Mouse (Mus musculus) ovary, adult 18-20 months (tissue): ENCODE data around the gene P3h2.

ENCODE experiments used
- DNase-seq: peaks from one replicate; pipeline ENCODE4 v3.0.0; 2022; ENCODE audit warnings: low spot score, mixed read lengths

The P3h2 gene

GRCm38 (mm10) chr16:25979037-25979436 is 126.5 kb downstream of the P3h2 start:
- no peak for DNase-seq

- DNase-seq: no peak
These were observed 128.4 kb downstream of the P3h2 start for GRCm38 (mm10) chr16:25977210-25977609.

DNA sequence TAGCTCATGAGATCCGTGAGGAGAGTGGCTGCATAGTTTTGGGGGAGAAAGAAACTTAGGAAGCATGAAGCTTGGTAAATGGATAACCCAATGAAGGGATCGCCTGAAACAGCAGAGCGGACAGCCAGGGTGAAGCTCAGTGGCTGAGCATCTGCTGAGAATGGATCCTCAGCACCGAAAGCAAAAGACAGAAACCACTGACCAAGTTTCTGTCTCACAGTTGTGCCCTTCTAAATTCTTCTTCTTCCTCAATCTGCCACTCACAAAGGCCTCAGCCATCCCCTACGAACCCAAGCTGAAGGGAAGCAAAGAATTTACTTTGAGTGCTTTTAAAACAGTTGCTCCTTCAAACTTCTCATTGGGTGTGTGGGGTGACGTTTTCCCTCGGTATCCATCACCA is 134.3 kb downstream of the P3h2 start:
- no peak for DNase-seq

- no peak for DNase-seq
These were observed 134.9 kb downstream of the P3h2 start for GRCm38 (mm10) chr16:25970720-25971119.

DNA sequence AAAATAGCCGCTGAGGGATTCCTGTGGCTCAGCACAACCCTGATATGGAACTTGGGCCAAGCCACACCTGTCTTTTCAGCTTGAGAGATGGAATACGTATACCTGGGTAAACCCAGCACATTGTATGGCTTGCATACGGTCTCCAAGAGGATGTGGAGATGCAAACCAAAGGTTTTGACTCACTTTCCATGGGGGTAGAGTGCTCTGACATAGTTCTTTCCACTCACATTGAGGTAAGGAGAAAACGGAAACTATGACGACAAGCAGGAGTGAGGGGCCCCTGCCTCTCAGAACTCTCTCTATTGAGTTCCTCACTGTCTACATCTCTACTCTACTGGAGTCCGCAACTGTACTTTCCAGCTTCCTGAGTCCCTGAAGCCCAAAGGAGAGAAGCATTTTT is 135.4 kb downstream of the P3h2 start:
- no peak for DNase-seq

- DNase-seq: no peak
These were observed 138.3 kb downstream of the P3h2 start for GRCm38 (mm10) chr16:25967297-25967696.

- DNase-seq: no peak
These were observed 141.7 kb downstream of the P3h2 start for GRCm38 (mm10) chr16:25963856-25964255.

DNA sequence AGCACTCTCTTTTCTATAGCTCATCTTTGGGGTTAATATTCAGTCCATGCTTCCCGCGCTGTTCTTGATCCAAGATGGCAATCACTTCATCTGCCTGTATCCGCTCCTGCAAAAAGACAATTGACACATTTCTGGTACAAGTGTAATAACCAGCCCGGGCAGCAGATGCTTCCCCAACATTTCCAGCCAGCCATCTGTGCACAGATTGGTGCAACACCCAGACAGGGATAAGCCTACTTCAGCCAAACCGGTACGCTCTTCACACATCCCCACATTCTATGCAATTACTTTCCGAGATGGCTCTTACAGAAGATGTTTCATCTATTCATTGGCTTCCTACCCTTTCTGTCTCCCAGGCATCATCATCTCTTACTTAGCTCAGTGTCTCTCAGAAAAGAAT is 145.2 kb downstream of the P3h2 start:
- DNase-seq: no peak

DNA sequence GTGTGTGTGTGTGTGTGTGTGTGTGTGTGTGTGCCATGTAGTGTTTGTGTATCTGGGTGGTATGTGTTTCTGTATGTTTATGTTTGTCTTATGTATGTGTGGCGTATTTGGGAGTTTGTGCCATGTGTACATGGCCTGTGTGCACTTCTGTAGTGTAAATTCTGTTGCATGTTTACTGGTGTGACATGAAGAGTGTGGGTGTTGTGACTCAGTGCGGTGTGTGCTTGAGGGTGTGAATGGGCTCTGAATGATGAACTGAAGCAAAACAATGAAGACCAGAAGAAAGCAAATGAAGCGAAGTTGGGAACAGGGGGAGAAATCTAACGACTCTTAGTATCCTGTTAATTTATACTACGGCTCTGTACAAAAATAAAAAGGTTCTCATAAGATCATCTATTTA is 145.7 kb downstream of the P3h2 start:
- DNase-seq: no peak

DNA sequence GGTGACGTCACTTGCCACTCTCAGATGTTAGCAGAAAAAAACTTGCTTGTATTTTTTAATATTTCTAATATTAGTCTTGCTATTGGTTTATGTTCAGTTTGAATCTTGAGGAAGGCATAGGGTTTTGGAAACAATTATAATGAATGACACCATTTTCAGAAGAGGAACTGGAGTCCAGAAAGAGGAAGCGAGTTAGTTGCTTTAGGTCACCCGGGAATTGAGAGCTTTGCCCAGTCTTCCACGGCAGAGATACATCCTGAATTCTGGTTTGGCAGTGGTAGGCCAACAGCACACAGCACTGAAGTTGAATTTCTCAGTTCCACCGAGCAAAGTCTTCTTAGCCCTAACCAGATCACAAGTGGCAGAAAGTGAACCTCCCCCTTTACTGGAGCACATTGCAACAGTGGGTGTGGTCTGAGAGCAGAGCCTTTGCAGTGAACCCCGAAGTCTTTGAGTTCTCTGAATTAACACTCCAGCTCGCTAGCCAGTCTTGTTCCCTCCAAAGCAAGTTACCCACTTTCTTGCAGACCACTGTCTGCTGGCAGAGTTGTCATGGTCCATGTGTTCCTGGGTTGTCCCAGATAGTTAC is 146.8 kb downstream of the P3h2 start:
- no peak for DNase-seq

- no peak for DNase-seq
These were observed 147.4 kb downstream of the P3h2 start for GRCm38 (mm10) chr16:25958213-25958612.

DNA sequence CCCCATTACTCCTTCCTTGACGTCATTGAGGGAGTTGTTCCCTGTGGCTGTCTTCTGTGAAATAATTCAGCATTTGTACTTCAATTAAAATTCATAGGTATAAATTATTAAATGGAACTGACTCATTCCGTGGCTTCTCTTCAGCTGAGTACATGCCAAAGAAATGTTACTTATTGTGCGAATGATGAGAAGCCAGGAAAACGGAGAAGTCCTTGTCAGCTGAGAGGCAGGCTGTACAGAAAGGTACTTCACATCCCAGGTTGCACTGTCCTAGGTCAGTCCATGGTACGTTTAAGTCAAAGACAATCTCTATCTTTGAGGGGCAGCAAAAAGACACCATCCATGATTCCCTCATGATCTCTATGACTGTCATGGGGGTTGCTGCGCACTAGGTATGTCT is 148.8 kb downstream of the P3h2 start:
- DNase-seq: no peak

GRCm38 (mm10) chr16:25954614-25955013 is 151.0 kb downstream of the P3h2 start:
- no peak for DNase-seq

GRCm38 (mm10) chr16:25953359-25953758 is 152.2 kb downstream of the P3h2 start:
- no peak for DNase-seq

GRCm38 (mm10) chr16:25952005-25952404 is 153.6 kb downstream of the P3h2 start:
- DNase-seq: no peak

- DNase-seq: no peak
These were observed 157.5 kb downstream of the P3h2 start for GRCm38 (mm10) chr16:25948067-25948466.

DNA sequence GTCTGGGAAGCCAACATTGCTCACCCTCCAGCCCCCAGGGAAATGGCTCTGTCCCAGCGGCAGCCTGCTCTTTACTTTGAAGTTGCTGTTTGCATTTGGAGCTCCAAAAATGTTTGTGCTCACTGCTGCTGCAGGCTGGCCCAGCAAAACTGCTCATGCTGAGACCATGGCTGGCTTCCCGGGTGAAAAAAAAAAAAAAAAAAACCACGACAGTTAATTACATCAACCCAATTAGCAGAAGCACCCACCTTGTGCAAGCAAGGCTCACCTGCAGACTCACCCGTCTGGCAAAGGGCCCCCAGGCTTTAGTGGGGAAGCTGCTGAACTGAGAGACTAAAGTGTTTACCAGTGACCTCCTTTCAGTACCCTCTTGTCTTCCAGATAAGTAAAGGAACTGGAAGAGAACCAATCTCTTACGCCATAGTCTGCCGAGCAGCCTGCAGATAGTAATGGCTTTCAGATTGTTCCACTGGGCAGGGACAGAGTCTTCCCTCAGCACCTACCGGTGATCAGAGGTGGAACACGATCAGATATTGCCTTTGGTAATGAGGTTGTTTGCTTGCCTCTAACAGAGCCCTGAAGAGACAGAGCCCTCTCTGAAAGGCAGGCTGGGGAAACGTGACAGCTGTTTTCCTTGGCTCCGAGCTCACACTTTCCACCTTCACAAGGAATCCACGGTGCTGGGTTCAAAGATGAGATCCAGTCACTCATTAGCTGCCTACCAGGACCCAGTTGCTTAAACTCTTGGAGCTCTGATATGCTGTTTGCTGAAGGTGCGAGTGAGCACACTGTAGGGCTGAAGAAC is 160.2 kb downstream of the P3h2 start:
- no peak for DNase-seq

DNA sequence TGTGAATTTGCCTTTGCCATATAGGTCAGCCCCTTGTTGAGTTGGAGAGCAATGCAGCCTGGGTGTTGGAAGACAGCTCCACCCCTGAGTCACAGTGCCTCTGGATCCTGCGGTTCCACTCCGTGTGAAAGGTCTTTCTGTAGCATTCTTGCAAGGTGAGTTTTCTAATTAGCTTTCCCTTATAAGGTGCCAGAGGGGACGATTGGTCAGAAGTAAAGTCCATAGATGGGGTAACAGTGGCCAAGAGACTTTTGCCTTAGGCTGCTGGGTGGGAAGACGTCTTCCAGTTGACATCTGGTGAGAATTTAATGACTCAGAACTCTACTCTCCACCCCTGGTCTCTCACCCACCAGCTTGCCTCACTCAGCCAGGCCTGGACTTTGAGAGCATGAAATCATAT is 163.3 kb downstream of the P3h2 start:
- no peak for DNase-seq

GRCm38 (mm10) chr16:25934181-25934580 is 171.4 kb downstream of the P3h2 start:
- DNase-seq: no peak

GRCm38 (mm10) chr16:25912185-25912584 is 193.4 kb downstream of the P3h2 start:
- DNase-seq: no peak
